Mouse (Mus musculus) yolk sac, embryonic 10.5 days (tissue): ENCODE measurements around the gene Pacsin3.

Source experiments
- DNase-seq: peaks from one replicate; pipeline ENCODE4 v3.0.0-alpha.2; 2017; ENCODE audit warnings: low spot score

Pacsin3 gene

DNA sequence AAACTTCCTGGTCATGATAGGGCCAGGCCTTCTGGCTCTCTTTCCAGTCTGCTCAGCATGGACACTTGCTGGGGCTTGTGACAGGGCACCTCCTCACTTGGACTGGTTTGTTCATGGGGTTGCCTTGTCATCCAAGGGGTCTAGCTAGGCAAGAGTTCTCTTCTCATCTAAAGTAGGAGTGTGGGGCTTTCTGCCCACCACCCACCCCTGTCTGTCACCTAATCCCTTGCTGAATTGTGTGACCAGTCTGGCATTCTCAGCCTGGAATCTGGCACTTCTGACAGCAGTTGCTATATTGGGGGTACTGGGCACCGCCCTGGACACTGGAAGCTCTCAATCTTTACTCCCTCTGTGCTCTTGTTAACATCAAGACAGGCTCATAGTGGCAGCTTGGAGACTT is 3.7 kb downstream of the Pacsin3 start:
- no peak for DNase-seq

DNA sequence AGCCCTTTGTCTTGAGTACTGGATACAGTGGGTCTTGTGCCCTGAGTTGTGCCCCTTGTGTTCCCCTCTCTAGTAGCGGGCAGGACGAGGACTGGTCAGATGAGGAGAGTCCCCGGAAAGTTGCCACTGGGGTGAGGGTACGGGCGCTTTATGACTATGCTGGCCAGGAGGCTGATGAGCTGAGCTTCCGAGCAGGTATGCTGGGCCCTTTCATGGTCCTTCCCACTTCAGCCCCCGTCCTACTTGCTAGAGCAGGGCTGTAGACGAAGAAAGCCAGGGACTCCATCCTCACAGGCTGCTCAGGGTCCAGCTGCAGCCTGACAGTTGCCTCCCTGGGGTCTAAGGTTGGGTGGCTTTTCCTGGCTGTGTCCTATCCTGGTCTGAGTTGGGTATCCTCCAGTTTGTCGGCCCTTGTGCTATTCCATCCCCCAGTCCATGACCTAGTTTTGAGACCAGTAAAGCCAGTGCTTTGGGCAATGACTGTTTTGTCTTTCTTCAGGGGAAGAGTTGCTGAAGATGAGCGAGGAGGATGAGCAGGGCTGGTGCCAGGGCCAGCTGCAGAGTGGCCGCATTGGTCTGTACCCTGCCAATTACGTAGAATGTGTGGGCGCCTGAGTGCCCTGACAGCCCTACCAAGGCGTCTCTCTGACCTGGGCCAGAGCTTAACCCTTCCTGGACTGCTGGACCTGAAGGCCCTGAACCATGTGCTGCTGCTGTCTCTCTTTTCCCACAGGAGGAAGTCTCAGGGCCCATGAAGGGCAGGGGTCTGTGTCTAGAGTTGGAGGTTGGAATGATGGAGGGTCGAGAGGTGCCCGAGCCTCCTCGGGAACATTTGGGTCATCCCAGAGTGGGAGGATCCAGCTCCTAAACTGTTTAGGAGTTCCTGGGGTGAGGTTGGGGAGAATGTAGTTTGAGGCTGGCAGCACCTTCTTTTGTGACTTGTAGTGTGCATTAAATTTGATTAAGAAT is 8.2 kb downstream of the Pacsin3 start:
- no peak for DNase-seq

DNA sequence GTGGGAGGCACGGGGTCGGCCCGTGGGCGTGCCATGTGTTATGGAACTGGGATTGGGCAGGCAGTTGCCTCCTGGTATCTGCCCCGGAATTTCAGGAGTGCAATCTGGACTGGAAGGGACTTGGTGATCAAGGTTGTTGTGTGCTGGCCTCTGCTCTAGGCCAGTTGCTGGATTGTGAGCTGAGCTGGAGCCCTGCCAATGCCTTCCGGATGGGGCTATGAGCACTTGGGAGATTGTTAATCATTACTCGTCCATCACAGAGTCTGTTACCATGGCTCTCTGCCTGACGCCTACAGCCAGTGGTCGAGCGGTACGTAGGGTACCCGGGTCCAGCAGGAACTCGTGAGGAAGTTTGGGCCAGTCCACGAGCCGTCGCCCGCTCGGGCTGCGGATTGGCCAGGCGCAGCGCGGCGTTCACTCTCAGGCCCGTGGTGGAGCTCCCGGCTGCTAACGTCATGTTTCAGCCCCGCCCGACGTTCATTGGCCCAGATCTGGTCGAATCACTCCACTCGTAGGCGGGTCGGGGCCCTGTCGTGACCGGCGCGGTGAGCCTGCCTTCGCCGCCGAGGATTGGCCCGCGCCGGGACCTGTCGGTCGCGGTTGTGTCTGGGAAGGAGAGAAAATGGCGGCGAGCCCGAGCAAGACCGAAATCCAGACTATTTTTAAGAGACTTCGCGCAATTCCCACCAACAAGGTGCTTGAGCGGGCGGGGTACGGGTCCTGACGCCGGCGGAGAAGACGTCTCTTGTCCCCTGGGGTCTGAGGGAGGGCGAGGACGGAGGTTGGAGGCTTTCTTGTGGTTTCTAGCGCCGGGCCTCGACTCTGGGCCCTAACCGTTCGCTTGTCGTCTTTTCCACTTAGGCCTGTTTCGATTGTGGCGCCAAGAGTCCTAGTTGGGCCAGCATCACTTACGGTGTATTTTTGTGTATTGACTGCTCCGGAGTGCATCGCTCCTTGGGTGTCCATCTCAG is 9.2 kb downstream of the Pacsin3 start, which contains the start of gene Arfgap2:
TSS of gene Arfgap2 (plus strand) at position 264 of the 971 bp plus-strand sequence.
- peak; percentile 99 for DNase-seq

DNA sequence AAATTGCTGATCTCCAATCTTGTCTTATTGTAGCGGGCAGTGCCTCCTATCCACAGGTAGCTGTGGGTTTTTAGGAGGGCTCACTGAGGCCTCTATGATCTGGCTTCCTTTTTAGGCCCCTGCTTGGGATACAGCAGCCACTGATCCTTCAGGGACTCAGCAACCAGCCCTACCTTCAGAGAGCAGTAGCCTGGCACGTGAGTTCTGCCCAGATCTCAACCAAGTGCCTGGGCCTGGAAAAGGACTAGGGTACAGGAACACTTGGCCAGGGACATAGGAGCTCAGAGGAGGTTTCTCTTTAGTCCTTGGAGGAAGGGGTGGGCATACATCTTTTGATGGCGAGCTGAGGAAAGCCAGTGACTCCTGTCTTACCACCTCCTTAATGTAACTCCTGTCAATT is 12.3 kb downstream of the Pacsin3 start:
- DNase-seq, result no peak

DNA sequence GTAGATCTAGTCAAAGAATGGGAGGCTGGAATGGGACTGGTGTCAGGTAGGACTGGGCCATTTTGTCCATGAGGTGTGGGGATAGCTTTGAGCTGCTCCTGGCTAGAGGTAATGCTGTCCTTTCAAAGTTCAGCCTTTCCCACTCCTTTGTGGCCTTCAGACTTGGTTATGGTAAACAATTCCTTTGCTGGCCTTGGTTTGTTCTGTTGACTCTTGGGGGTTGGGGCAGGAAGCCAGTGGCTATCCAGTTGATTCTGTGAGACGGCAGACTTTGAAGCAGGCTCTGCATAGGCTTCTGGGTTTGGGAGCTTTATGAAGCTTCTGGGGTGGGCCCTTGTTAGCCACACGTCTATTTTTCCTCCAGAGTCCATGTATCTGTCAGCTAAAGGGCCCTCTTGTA is 13.0 kb downstream of the Pacsin3 start:
- DNase-seq, result peak; percentile 84

DNA sequence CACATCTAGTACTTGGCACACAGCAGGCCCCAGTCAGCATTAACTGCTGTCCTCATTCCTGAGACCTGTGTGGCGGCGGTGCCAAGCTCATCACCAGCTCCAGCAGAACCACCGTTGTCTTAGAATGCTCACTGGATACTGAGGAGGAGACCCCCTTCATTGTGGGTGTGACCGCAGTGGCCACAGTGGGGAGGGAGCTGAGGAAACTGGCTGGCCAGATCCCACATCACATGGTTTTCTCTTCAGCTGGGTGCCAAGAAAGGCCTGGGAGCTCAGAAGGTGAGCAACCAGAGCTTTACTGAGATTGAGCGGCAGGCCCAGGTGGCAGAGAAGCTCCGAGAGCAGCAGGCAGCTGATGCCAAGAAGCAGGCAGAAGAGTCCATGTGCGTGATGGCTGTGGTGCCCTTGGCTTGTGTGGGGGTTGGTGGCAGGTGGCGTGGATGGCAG is 14.0 kb downstream of the Pacsin3 start:
- DNase-seq, result no peak

DNA sequence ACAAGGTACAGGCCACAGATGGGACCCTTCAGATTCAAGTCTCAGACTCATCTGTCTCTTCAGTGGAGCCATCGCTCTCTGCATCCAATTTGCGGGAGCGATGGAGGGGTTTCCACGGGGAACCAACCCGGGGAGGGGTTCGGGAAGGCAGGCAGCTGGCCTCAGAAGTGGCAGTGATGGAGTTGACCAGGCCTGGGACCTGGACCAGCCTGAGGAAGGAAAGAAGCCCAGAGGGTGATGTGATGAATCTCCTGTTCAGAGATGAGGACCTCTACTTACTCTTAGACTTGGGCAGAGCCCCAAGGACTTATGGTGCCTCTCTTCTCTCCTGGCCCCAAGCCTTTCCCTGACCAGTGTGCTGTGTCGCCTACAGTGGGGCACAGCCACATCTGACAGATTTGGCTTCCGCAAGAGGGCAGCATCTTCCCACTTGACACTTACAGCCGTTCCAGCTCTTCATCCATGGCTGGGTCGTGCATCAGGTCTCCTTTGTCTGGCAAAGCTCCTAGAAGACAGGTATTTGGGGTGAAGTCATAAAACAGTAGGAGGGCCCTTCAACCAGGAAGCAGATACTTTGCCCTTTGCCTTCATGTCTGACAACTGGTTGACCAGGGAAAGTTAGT is 23.1 kb downstream of the Pacsin3 start:
- DNase-seq, result peak; percentile 53

DNA sequence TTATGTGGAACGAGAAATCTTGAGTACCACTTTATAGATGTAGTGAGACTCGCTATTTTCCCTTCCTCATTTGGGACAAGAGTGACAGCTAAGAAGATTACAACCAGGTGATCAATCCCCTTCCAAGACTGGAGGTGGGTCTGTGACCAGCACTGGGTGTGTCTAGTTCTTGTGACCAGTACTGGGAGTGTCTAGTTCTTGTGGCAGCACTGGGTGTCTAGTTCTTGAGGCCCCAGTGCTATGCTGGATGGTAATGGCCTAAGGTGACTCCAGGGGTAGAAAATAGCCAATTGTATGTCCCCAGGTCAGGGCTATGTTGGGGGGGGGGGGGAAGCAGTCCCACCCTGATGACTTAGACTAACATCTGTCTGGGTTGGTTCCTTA is 23.6 kb downstream of the Pacsin3 start:
- DNase-seq, result no peak

DNA sequence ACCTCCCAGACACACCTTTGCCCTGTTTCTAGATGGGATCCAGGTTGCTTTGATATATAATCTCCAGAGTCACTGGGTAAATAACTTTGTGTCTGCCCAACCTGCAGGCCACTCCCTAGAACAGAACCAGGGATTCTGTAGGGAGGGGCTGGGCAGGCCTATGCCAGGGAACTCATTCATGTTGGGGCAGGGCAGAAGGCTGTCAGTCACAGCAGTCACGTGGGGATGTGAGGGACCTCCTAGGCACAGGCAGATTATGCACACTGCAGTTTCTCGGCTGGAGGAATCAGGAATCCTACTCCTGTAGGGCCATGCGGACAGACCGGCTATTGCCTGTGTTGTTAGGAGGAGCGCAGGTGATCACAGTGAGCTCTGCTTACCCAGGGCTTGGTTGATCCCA is 25.6 kb downstream of the Pacsin3 start:
- no peak for DNase-seq

DNA sequence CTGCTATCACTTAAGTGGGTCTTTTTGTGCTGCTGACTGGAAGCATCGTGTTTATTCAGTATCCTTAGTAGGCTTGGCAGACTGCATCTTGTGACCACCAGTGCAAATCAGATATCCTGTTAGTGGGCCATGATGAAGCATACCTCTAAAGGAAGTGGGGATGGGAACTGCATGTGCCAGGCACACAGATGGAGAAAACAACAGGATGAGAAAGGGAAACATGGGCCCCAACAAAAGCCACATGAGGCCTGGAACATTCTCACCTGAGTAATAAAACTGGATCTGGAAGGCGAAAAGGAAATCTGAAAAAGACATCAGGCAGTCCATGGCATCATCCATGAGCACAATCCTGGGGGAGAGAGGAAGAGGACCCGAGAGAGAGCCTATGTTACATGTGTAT is 28.2 kb downstream of the Pacsin3 start:
- no peak for DNase-seq

DNA sequence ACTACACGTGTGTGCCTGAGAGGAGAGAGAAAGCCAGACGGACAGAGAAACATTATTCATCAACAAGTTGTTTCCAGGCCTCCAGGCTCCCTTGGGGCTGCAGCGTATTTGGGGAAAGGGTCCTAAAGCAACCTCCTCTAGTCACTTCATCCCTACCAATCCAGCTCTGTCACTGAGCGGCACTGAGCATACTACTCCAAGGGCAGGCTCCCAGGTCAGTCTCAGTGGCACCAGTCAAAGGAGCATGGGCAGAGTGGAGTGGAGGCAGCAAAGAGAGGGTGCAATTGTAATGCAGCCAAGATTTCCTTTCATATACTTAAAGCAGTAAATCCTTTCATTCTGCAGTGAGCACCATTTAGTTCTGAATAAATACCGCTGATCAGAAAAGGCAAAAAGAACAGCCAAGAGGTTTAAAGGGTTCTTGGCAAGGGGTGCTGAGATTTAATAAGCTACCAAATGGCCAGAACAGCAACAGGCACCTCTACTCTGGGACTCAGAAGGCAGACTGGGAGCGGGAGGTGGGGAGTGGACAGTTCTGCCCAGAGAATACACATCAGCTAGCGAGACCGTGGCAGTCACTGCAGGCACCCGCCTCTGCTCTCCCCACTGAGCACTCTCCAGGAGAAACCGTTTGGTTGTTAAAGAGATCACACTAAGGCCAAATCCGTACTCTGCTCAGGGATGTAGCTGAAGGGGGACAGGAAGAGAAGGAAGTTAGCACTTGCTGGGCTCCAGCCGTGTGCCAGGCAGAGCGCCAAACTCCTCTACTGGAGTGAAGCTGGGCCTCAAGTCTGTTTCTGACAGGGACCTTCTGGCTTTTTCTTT is 28.8 kb downstream of the Pacsin3 start:
- DNase-seq, result no peak

DNA sequence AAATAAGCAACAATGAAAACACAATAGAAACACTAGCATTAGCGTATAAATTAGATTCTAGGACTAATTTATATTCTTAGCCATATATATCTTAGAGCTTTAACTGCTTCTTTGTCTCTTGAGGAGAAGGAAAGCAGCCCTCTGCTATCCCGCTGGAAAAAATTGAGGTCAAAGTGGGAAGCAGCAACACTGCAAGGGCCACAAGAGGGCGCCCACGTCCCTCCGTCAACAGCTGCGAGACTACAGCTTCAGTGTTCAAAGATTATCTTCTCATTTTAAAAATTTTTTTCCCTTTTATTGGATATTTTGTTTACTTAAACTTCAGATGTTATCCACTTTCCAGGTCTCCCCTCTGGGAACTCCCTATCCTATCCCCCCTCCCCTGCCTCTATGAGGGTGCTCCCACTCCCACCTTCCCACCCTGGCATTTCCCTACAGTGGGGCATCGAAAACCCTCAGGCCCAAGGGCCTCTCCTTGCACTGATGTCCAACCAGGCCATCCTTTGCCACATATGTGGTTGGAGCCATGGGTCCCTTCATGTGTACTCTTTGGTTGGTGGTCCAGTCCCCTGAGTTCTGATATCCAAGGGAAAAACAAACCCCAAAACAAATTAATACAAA is 30.2 kb downstream of the Pacsin3 start:
- DNase-seq, result peak; percentile 61

DNA sequence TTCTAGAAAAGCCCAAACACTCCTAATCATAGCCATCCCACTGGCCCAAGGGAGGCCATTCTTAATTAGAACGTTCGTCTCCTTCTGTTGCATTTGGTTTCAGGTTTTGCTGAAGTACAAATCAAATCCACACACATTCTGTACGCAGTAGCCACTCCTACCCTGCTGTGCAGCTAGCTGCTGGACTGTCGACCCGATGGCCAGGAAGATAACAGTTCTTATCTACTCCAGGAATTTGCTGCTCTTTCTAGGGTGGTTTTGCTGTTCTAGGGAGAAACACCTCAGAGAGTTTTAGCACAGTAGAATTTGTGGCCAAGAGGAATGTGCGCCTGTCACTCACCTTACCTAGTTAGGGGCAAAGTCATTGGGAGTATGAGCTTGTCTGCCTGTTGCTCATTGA is 31.8 kb downstream of the Pacsin3 start:
- DNase-seq, result peak; percentile 78

DNA sequence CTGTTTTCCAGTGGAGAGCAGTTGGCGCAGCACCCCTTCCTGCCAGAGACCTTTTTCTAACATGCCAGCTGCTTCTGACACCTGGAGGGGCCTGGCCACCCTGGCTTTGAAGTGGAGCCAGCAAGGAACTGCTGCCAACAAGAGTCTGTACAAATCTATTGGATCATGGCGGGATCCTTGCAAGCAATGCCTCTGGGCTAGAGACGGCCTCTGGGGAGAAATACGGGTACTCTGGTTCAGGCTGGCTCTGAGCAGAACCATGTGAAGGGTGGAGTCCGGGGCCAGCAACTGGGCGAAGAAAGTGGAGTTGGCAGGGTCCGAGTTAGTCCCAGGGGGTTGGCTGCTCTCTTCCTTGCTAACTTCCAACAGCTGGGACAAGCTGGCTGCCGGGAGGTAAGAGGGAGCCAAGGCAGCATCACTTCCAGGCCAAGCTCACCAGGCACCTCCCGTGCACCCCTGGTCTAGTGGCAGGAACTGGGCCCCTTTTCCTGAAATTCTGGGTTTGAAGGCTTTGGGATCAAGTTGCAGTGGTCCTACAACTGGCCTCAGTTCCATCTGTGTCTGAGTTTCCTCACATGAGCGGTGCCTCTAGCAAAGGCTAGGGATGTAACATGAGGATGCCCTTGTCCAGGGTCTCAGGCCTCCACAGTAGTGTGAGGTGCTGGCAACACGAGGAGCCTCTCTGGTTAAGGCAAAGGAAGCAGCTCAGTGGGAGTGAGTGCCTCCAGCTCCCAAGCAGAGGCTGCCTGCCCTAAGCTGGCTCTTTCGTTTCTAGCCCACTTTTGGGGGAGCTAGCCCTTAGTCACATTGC is 35.6 kb downstream of the Pacsin3 start:
- DNase-seq, result no peak

DNA sequence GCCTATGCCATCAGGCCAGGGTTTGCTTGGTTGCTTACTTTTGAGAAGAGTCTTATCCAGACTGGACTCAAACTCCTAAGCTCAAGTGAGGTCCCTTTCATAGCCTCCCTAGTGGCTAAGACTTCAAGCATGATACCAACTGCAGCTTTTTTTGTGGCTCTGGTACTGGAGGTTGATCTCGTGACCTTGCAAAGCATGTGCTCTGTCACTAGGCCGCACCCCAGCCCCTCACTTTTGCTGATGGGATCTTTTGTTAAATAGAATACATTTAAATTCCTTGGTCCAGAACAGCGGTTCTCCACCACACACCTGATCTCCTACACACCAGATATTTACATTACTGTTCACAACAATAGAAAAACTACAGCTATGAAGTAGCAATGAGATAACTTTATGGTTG is 38.5 kb downstream of the Pacsin3 start:
- DNase-seq, result no peak

DNA sequence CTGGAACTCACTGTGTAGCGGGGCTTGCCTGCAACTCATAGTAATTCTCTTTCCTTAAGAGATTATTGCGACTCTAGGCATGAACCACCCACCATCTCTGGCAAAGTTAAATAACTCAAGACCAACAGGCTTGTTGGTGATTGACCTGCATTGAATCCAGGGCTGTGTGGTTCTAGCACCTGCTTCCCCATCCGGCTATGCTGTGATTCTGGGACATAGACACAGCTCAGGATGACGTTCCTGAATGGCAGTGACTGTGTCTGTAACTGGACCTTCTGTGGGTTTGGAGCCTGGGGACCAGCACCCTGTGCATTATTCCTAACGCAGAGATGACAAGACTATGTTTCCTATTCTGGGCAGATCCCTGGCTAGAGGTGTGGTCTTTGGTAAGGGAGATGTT is 40.1 kb downstream of the Pacsin3 start:
- DNase-seq, result no peak

DNA sequence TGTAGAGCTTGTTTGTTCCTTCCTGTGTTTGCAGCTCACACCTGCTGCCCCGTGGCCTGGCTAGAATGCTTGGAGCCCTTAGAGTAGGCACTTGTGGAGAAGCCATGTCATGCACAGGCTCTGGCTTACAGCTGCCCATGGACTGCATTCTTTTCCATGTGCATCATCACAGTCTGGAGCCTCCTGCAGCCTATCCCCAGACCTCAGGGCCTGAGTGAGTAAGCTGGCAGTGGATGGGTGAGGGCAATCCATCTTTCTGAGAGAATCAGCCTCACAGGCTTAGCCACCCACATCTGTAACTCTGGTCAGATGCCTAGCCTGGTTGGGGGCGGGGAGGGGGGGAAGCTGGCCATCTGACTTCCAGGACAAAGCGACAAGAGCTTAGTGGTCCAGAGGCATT is 43.4 kb downstream of the Pacsin3 start:
- DNase-seq, result no peak

DNA sequence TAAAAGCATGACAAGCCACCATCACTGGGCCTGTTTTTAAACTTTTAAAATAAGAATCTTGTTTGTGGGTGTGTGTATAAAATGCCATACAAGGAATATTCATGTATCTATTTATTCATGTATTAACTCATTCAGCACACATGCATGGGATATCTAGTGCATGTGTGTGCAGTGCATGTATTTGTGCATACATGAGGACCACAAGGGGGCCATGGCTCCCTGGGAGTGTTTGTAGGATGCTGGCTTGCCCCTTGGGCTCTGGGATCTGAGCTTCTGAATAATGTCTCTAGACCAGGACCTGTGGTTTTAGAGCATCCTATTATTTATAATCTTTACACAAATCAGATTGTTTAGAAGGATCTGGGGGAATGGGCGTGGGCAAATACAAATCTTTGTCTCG is 45.0 kb downstream of the Pacsin3 start:
- DNase-seq, result no peak

DNA sequence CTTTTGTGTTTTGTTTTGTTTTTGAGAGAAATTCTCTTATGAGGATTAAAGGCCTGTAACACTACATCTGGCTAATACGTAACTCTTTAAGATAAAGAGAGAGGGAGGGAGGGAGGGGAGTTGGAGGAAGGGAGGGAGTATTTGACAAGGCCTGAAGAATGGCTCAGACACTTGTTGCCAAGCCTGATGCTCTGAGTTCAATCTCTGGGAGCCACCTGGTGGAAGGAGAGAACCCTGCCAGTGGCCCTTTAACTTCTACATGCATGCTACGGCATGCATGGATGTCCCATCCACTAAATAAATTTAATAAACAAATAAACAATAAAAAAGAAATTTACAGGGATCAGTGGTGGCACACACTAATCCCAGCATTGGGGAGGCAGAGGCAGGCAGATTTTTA is 46.1 kb downstream of the Pacsin3 start:
- no peak for DNase-seq

DNA sequence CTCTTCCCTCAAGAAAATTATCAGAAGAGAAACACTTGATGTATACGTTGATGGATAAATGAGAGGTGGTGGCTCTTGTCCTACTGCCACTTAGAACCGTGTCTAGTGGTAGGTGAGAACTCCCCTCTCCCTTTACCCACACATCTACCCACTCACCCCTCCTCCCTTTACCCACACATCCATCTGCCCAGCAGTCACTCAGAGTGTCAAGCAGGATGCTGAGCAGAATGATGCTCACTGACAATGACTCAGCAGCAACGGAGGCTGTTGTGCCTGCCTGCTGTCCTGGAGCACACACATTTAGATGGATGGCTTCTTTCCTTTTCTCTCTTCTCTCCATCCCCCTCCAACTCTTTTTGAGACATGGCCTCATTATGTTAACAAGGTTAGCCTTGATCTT is 47.1 kb downstream of the Pacsin3 start:
- no peak for DNase-seq
